Mouse (Mus musculus) C2C12 (cell line): ENCODE measurements around the gene 9530003J23Rik.

Experiments used
- CEBPB ChIP-seq: IDR thresholded peaks from one replicate; pipeline ENCODE4 v1.6.1; 2011; ENCODE audit warnings: low read depth, mild to moderate bottlenecking, control low read depth, moderate library complexity
- CTCF ChIP-seq: IDR thresholded peaks from one replicate; pipeline ENCODE4 v1.5.1; 2011; ENCODE audit not compliant: control insufficient read depth, insufficient read depth, insufficient read length
- FOSL1 ChIP-seq: IDR thresholded peaks from one replicate; pipeline ENCODE4 v1.8.0; 2011; ENCODE audit warnings: mild to moderate bottlenecking, low read length; ENCODE audit not compliant: poor library complexity, insufficient read depth, severe bottlenecking
- MAX ChIP-seq: IDR thresholded peaks from one replicate; pipeline ENCODE4 v1.6.1; 2011; ENCODE audit warnings: mild to moderate bottlenecking, control low read depth
- MYOD1 ChIP-seq: IDR thresholded peaks from one replicate; pipeline ENCODE4 v1.6.1; 2011; ENCODE audit warnings: low read depth; ENCODE audit not compliant: control insufficient read depth, insufficient read length
- MYOG ChIP-seq: IDR thresholded peaks from one replicate; pipeline ENCODE4 v1.6.1; 2011; ENCODE audit not compliant: control insufficient read depth, insufficient read length; ENCODE audit errors: extremely low read depth
- USF1 ChIP-seq: IDR thresholded peaks from one replicate; pipeline ENCODE4 v1.6.1; 2011; ENCODE audit warnings: low read depth, mild to moderate bottlenecking, control low read depth, moderate library complexity

DNA sequence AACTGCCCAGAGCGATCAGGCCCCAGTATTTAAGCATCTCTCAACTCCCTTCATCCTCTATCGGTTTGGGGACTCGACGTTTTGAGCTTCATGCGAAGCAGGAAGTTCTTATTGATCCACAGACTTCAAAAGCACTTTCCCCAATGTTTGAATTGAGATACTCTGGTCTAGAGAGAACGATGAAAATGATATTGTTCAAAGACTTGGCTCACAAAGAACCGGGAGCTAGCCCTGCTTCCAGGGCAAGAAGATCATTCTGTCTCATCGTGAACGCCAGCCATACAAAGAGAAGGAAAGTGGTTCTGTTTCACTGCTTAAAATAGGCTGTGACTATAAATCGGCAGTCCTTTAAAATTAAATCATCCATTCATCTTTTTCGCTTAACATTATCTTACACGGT is at the start of gene 9530003J23Rik:
- TF ChIP-seq CTCF: no peak
- no peak for TF ChIP-seq MYOG
- TF ChIP-seq CEBPB: no peak
- TF ChIP-seq MYOD1: no peak
- TF ChIP-seq MAX: no peak
- no peak for TF ChIP-seq FOSL1
- no peak for TF ChIP-seq USF1
